8 mouse cellular contexts compared by ENCODE assay signal in genomic region chr14:61439141-61439660, GRCm38 (mm10). TPM values are rescaled to one million over a fixed set of nuclear protein-coding genes. Genes with fewer than 3 reads are reported as not detected.
DNase-seq lines count a peak whose midpoint lies in the region; ATAC-seq and TF ChIP-seq lines count a peak whose summit lies in the region.

No protein-coding gene starts in this region.

- H3K4me1 ChIP-seq in forebrain, postnatal 0 days (ENCODE audit: insufficient read depth): peaks cover 14% of the 10 kb centered on the region; the same call in 1 of the 2 replicates
- H3K4me1 ChIP-seq in intestine, embryonic 14.5 days (replicated peaks; ENCODE audit: control insufficient read depth, insufficient read depth, low read length): peaks cover 9% of the 10 kb centered on the region
- peaks cover 14% of the 10 kb centered on the region for H3K4me1 ChIP-seq in liver, adult 2 months (ENCODE audit: control insufficient read depth, insufficient read depth, low read length)
- H3K4me1 ChIP-seq in midbrain, embryonic 16.5 days (ENCODE audit: control insufficient read depth, insufficient read depth, low read length): peaks cover 20% of the 10 kb centered on the region

- H3K27me3 ChIP-seq in forebrain, postnatal 0 days (ENCODE audit: insufficient read depth, low read length): no peaks in the 10 kb centered on the region
- H3K27me3 ChIP-seq in intestine, embryonic 14.5 days (replicated peaks; ENCODE audit: control insufficient read depth, insufficient read depth, low read length): no peaks in the 10 kb centered on the region
- H3K27me3 ChIP-seq in liver, adult 2 months (ENCODE audit: control insufficient read depth, insufficient read depth, low read length): no peaks in the 10 kb centered on the region
- H3K27me3 ChIP-seq in midbrain, embryonic 16.5 days (ENCODE audit: control insufficient read depth, insufficient read depth, low read depth, low read length): no peaks in the 10 kb centered on the region

- TF ChIP-seq POLR2A in liver, adult 2 months (IDR thresholded peaks at IDR 0.05; ENCODE audit: extremely low read depth, insufficient read depth, low read length): no peak

- peak; percentile 50 for ATAC-seq in forebrain, postnatal 0 days
- peak; percentile 74 for ATAC-seq in intestine, embryonic 14.5 days (replicated peaks; ENCODE audit: low FRiP score, low TSS enrichment, low read depth)
- ATAC-seq in midbrain, embryonic 16.5 days: peak; percentile 75

- H3K4me2 ChIP-seq in forebrain, postnatal 0 days (ENCODE audit: low read depth): peak overlapping the region; percentile 65
- peak overlapping the region; percentile 77 for H3K4me2 ChIP-seq in intestine, embryonic 14.5 days (ENCODE audit: low read length)
- H3K4me2 ChIP-seq in midbrain, embryonic 16.5 days (ENCODE audit: low read length): peak overlapping the region; percentile 71

- no peaks in the 10 kb centered on the region for H3K9me3 ChIP-seq in forebrain, postnatal 0 days (ENCODE audit: low read length)
- H3K9me3 ChIP-seq in intestine, embryonic 14.5 days (ENCODE audit: control insufficient read depth, low read length): no peaks in the 10 kb centered on the region
- no peaks in the 10 kb centered on the region for H3K9me3 ChIP-seq in midbrain, embryonic 16.5 days (replicated peaks; ENCODE audit: control insufficient read depth, low read length, poor library complexity, severe bottlenecking)

- peak overlapping the region; percentile 88 for H3K9ac ChIP-seq in forebrain, postnatal 0 days
- peak overlapping the region; percentile 83 for H3K9ac ChIP-seq in intestine, embryonic 14.5 days (ENCODE audit: low read length)
- H3K9ac ChIP-seq in liver, adult 2 months (ENCODE audit: low read depth, low read length): peak overlapping the region; percentile 96
- peak overlapping the region; percentile 94 for H3K9ac ChIP-seq in midbrain, embryonic 16.5 days (ENCODE audit: low read depth, low read length)

- no peaks in the 10 kb centered on the region for H3K36me3 ChIP-seq in forebrain, postnatal 0 days (ENCODE audit: insufficient read depth)
- no peaks in the 10 kb centered on the region for H3K36me3 ChIP-seq in intestine, embryonic 14.5 days (ENCODE audit: control insufficient read depth, insufficient read depth, low read length)
- no peaks in the 10 kb centered on the region for H3K36me3 ChIP-seq in liver, adult 2 months (ENCODE audit: control insufficient read depth, insufficient read depth, low read length)
- H3K36me3 ChIP-seq in midbrain, embryonic 16.5 days (ENCODE audit: control insufficient read depth, insufficient read depth, low read length): no peaks in the 10 kb centered on the region

- DNase-seq in left cerebral cortex, adult 11 months (ENCODE audit: low spot score): peak; percentile 30
- no peak for DNase-seq in left cerebral cortex, postnatal 4 days
- peak; percentile 37 for DNase-seq in c-Kit-negative CD71-positive TER-119-positive erythroid progenitor cells, embryonic 14.5 days (ENCODE audit: low read depth, low spot score)
- DNase-seq in forebrain, postnatal 0 days: peak; percentile 60
- DNase-seq in intestine, embryonic 14.5 days (ENCODE audit: low spot score): no peak
- peak; percentile 29 for DNase-seq in liver, adult 2 months (ENCODE audit: extremely low read depth, low read depth, low spot score)
- peak; percentile 50 to 60 for DNase-seq in thymus, postnatal 10 days (ENCODE audit: low spot score in 2 of 2)

- H3K79me2 ChIP-seq in liver, adult 2 months (ENCODE audit: control insufficient read depth, insufficient read depth, low read length): peaks cover 15% of the 10 kb centered on the region; the same call in 1 of the 2 replicates

- peak overlapping the region; percentile 96 for H3K4me3 ChIP-seq in forebrain, postnatal 0 days (ENCODE audit: low read depth, low read length)
- H3K4me3 ChIP-seq in intestine, embryonic 14.5 days (ENCODE audit: low read depth, low read length): peak overlapping the region; percentile 62
- H3K4me3 ChIP-seq in liver, adult 2 months (ENCODE audit: insufficient read depth, low read depth, low read length): peak overlapping the region; percentile 93
- H3K4me3 ChIP-seq in midbrain, embryonic 16.5 days (ENCODE audit: low read depth, low read length): peak overlapping the region; percentile 85

- peak overlapping the region; percentile 98 for H3K27ac ChIP-seq in forebrain, postnatal 0 days (ENCODE audit: low read depth, low read length)
- peak overlapping the region; percentile 96 for H3K27ac ChIP-seq in intestine, embryonic 14.5 days (ENCODE audit: low read depth)
- peak overlapping the region; percentile 41 for H3K27ac ChIP-seq in liver, adult 2 months (replicated peaks; ENCODE audit: insufficient read depth, low read depth, low read length)
- peak overlapping the region; percentile 96 for H3K27ac ChIP-seq in midbrain, embryonic 16.5 days (ENCODE audit: low read length)

- no peak for TF ChIP-seq CTCF in forebrain, postnatal 0 days (IDR thresholded peaks at IDR 0.05; ENCODE audit: low read depth)
- TF ChIP-seq CTCF in liver, adult 2 months (IDR thresholded peaks at IDR 0.05; ENCODE audit: low read depth, low read length): no peak

- under 1% methylated on average over 50 of the region's 62 CpGs for WGBS in forebrain, postnatal 0 days
- WGBS in intestine, embryonic 14.5 days: under 1% methylated on average over 58 of the region's 62 CpGs
- under 1% methylated on average over 62 of the region's 62 CpGs for WGBS in liver, adult 2 months
- under 1% methylated on average over 36 of the region's 62 CpGs for WGBS in midbrain, embryonic 16.5 days

- intact Hi-C loops in left cerebral cortex, postnatal 4 days (cut with DNase I): no loop called here

RNA-seq across cellular contexts. Expression of gene Kpna3, which starts 0.5 kb away (rescaled TPM):
- total RNA-seq in left cerebral cortex, postnatal 4 days (2021): 10 to 100 TPM; 88.4 to 97.8 TPM
- 62.5 and 66.5 TPM in 2 replicates for total RNA-seq in forebrain, postnatal 0 days (2014; rRNA removed)
- 66.7 and 70.7 TPM in 2 replicates for polyA plus RNA-seq in forebrain, postnatal 0 days (2015; fragmentation: Nextera tagmentation; extraction: Ambion mirVana)
- polyA plus RNA-seq in intestine, embryonic 14.5 days (2014; fragmentation: Nextera tagmentation; extraction: Ambion mirVana): 56.6 and 64.0 TPM in 2 replicates
- total RNA-seq in liver, adult 2 months (2014; rRNA removed): 24.7 and 24.9 TPM in 2 replicates
- polyA plus RNA-seq in liver, adult 2 months (2012; rRNA removed): 5.1 and 5.7 TPM in 2 replicates
- 77.6 and 84.2 TPM in 2 replicates for polyA plus RNA-seq in midbrain, embryonic 16.5 days (2015; fragmentation: Nextera tagmentation; extraction: Ambion mirVana)

Comparison
In these comparisons a context has a peak if more than half of its experiments do, and no peak if none do; other contexts are left out.
1. DNase-seq: peak in left cerebral cortex, adult 11 months (single experiment), c-Kit-negative CD71-positive TER-119-positive erythroid progenitor cells, embryonic 14.5 days (single experiment), forebrain, postnatal 0 days (single experiment), liver, adult 2 months (single experiment) and thymus, postnatal 10 days (2 of 2); none in left cerebral cortex, postnatal 4 days (single experiment) and intestine, embryonic 14.5 days (single experiment).
2. H3K27ac ChIP-seq: peak in every context shown above with its lines; median percentile 98 in forebrain, postnatal 0 days; 96 in intestine, embryonic 14.5 days; 96 in midbrain, embryonic 16.5 days; 41 in liver, adult 2 months.
3. Peak in every context shown above with its lines, with median percentiles within 50 percentile points of each other: ATAC-seq, H3K4me2 ChIP-seq, H3K4me3 ChIP-seq and H3K9ac ChIP-seq.